Mouse (Mus musculus): ENCODE data around the gene Ackr1.

DNA sequence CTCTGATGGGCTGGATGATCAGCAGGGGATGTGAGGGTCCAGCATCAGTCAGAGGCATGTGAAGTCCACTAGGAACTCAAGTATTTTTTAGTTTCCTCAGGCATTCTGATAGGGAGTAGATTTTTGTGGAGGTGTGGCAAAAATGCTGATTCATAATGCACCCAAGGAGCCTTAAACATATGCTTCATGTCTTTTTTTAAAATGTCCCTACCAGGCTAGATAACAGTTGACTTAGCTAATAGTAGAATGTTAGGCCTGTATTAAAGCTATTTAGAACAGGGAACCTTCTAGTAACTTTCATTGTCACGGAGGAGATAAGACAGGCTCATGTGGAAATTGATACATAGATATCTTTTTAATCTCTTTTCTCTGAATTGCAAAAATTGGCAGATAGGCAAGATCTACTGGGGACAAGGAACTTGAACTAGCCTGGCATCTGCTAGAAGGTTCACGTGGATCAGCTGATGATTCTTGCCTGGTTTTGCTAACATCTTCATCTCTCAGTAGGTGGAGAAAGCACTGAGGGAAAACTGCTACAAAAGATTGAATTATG lies 15.5 kb downstream of the Ackr1 start:
- TF ChIP-seq CTCF (conservative IDR thresholded peaks at IDR 0.05; ENCODE audit: low read length) (no peak), POU5F1 (IDR thresholded peaks at IDR 0.05; ENCODE audit: borderline replicate concordance, low read length) (no peak)

Measured in E14TG2a.4 (cell line).